Mouse (Mus musculus) kidney, embryonic 16.5 days (tissue): Measurements from ENCODE around the gene Etv6. TPM values are rescaled to one million over a fixed set of nuclear protein-coding genes. Genes with fewer than 3 reads are reported as not detected.

Experiments
- ATAC-seq: fragments of 200-750 bp; cut with Nextera tagmentation; 2 replicates; pipeline ENCODE4 v1.8.0; 2017; ENCODE audit warnings: moderate TSS enrichment; ENCODE audit not compliant: low FRiP score, low TSS enrichment
- H3K27ac ChIP-seq: fragments of 300-500 bp; sonication (generic); 2 replicates; pipeline ENCODE4 v1.5.1; 2014; ENCODE audit warnings: low read length
- H3K27me3 ChIP-seq: fragments of 300-500 bp; sonication (generic); 2 replicates; pipeline ENCODE4 v1.6.1; 2014; ENCODE audit warnings: low read length, control low read depth, mixed read lengths; ENCODE audit not compliant: insufficient read depth
- H3K36me3 ChIP-seq: fragments of 300-500 bp; sonication (generic); 2 replicates; pipeline ENCODE4 v1.6.1; 2014; ENCODE audit warnings: low read length, control low read depth, mixed read lengths; ENCODE audit not compliant: insufficient read depth
- H3K4me1 ChIP-seq: fragments of 300-500 bp; sonication (generic); 2 replicates; pipeline ENCODE4 v1.6.1; 2014; ENCODE audit warnings: low read length, control low read depth, mixed read lengths; ENCODE audit not compliant: insufficient read depth
- H3K4me2 ChIP-seq: fragments of 300-500 bp; sonication (generic); replicated peaks from 2 replicates; pipeline ENCODE4 v1.6.1; 2014; ENCODE audit warnings: low read depth, low read length
- H3K4me3 ChIP-seq: fragments of 300-500 bp; sonication (generic); 2 replicates; pipeline ENCODE4 v1.5.1; 2014; ENCODE audit warnings: mild to moderate bottlenecking, low read length
- H3K9ac ChIP-seq: fragments of 300-500 bp; sonication (generic); replicated peaks from 2 replicates; pipeline ENCODE4 v1.6.1; 2014; ENCODE audit warnings: low read length
- H3K9me3 ChIP-seq: fragments of 300-500 bp; sonication (generic); 2 replicates; pipeline ENCODE4 v1.6.1; 2016; ENCODE audit warnings: low read length, control low read depth
- whole genome bisulfite sequencing: fragments of 180-500 bp; shearing (Covaris S2); extraction: QIAGEN DNeasy Blood & Tissue Kit; methylation state at CpG from one replicate; pipeline ENCODE4 v1.1.7; 2014; 5-methylcytosine and 5-hydroxymethylcytosine counted together
- polyA plus RNA-seq: library from polyadenylated mRNA; unstranded; fragments of >200 nt; fragmentation: Nextera tagmentation; extraction: Ambion mirVana; gene quantifications from 2 replicates; pipeline ENCODE4 v1.2.1, GENCODE M21; 2015

The Etv6 gene
- polyA plus RNA-seq, 1 experiment from 2014 or later, result 12.6 TPM

DNA sequence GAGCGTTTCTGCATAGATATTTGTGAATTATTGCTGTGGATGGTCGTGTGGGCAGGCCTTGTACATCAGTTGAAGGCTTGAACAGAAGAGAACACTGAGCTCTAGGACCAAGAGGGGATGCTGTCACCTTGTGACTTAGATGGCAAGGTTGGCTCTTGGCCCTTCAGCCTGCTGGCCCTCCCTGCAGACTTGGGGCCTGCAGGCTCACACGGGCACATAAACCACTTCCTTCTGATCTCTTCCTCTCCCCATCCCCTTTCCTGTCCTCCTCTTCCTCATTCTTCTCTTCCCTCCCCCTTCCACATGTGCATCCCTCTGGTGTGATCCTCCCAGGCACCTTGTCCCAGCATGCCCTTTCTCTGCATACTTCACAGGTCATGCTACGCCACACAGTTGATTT is 60.1 kb downstream of the Etv6 start:
- no peak for ATAC-seq
- Histone ChIP-seq H3K27me3 (no peaks in the 10 kb centered on the region), H3K27ac (no peak overlapping the region), H3K4me3 (no peak overlapping the region), H3K9ac (no peak overlapping the region), H3K36me3 (peaks cover 6% of the 10 kb centered on the region; the same call in 1 of the 2 replicates), H3K4me1 (peaks cover 7% of the 10 kb centered on the region; the same call in 1 of the 2 replicates), H3K9me3 (no peaks in the 10 kb centered on the region), H3K4me2 (no peak overlapping the region)
- WGBS, result 70% methylated on average over 4 of the region's 4 CpGs

- ATAC-seq, result no peak
- WGBS, result 88% methylated on average over 11 of the region's 11 CpGs
These were observed 64.7 kb downstream of the Etv6 start for GRCm38 (mm10) chr6:134099976-134100743.

DNA sequence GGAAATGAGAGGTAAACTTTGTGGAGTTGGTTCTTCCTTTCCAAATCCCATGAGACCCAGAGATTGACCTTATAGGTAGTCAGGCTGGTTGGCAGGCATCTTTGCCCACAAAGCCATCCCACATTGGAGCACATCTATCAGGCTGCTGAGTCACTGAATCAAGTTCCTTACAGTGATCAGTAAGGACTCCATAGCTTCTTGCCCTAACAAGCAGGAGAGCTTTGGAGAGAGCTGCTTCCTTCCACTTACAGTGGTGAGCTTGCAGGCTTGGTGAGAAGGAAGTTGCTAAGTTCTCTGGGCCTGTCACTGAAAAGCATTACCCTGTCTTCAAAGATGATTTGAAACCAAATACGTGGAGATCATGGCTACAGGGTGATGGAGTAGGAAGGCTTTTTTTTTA is 66.9 kb downstream of the Etv6 start:
- WGBS, result 82% methylated on average over 1 of the region's 1 CpGs
- Histone ChIP-seq H3K9ac (no peak overlapping the region), H3K27ac (no peak overlapping the region), H3K27me3 (no peaks in the 10 kb centered on the region), H3K9me3 (no peaks in the 10 kb centered on the region), H3K4me2 (no peak overlapping the region), H3K4me1 (peaks cover 21% of the 10 kb centered on the region), H3K4me3 (no peak overlapping the region), H3K36me3 (no peaks in the 10 kb centered on the region)
- ATAC-seq, result no peak

More at GRCm38 (mm10) chr6:134099976-134100743, 64.7 kb downstream of the Etv6 start:
- no peaks in the 10 kb centered on the region for H3K36me3 ChIP-seq
- H3K27me3 ChIP-seq, result no peaks in the 10 kb centered on the region
- H3K9ac ChIP-seq, result no peak overlapping the region
- peaks cover 3% of the 10 kb centered on the region for H3K4me1 ChIP-seq
- H3K4me2 ChIP-seq, result no peak overlapping the region
- no peak overlapping the region for H3K27ac ChIP-seq
- H3K9me3 ChIP-seq, result no peaks in the 10 kb centered on the region
- no peak overlapping the region for H3K4me3 ChIP-seq

DNA sequence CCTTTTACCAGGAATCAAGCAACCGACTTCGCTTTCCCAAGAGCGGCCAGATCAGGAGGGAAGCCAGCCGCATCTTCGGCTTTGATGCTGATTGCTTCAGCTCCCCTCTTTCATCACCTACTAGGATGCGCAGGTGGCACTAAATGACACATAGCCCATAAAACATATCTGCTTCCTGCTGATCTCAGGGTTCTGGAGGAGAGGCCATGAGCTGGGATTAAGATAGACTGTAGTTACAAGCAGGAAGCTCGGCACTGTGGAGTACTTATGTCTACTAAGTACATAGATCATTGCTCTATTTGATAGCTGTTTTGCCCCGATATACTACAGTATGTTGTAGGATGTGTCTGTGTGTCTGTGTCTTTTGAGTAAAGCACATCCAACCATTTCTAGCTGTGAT is 68.0 kb downstream of the Etv6 start:
- Histone ChIP-seq H3K27ac (no peak overlapping the region), H3K36me3 (no peaks in the 10 kb centered on the region; the same call in 1 of the 2 replicates), H3K4me3 (no peak overlapping the region), H3K4me1 (peaks cover 21% of the 10 kb centered on the region), H3K4me2 (no peak overlapping the region), H3K9me3 (no peaks in the 10 kb centered on the region), H3K27me3 (no peaks in the 10 kb centered on the region), H3K9ac (no peak overlapping the region)
- 83% methylated on average over 8 of the region's 8 CpGs for WGBS
- no peak for ATAC-seq

DNA sequence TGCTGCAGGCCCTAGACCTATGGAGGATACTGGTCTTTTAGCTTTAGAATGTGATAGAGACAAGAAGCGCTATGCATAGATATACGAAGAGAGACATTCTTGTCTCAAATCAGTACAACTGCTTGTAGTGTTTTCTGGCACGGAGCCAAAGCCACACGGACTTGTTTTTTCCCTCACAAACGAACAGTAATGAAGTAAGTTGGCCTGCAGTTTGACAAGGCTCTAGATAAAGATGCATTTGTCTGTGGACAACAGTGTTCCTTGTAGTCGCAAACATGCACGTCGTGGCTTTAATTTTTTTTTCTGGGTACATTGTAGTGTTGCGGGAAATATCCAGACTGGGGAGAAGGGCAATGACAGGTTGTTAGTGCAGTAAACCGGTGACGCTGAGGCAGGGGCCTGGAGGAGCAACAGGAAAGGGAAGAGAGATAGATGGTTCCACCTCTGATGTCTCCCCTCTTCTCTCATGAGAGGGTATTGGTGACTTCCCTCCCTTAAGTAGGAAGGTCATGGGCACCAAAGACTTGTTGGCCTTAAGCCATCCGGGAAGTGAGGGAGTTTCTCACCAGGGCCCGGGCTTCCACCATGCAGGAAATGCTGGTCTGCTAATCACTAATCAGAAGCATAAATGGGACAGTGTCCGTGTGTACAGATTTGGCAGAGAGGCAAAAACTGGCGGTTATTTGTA is 70.2 kb downstream of the Etv6 start:
- Histone ChIP-seq H3K9me3 (peaks cover 7% of the 10 kb centered on the region; the same call in 1 of the 2 replicates), H3K4me3 (no peak overlapping the region), H3K27ac (no peak overlapping the region), H3K4me2 (no peak overlapping the region), H3K27me3 (no peaks in the 10 kb centered on the region), H3K9ac (no peak overlapping the region), H3K36me3 (peaks cover 11% of the 10 kb centered on the region; the same call in 1 of the 2 replicates), H3K4me1 (peaks cover 21% of the 10 kb centered on the region)
- peak; percentile 39; the same call in 1 of the 2 replicates for ATAC-seq
- 52% methylated on average over 15 of the region's 15 CpGs for WGBS

- H3K36me3 ChIP-seq, result peaks cover 11% of the 10 kb centered on the region; the same call in 1 of the 2 replicates
- no peak overlapping the region for H3K4me2 ChIP-seq
- peaks cover 7% of the 10 kb centered on the region; the same call in 1 of the 2 replicates for H3K9me3 ChIP-seq
- no peak for ATAC-seq
- no peak overlapping the region for H3K4me3 ChIP-seq
- H3K4me1 ChIP-seq, result peaks cover 21% of the 10 kb centered on the region
- no peaks in the 10 kb centered on the region for H3K27me3 ChIP-seq
- H3K9ac ChIP-seq, result no peak overlapping the region
- 79% methylated on average over 7 of the region's 7 CpGs for WGBS
- no peak overlapping the region for H3K27ac ChIP-seq
These were observed 72.2 kb downstream of the Etv6 start for GRCm38 (mm10) chr6:134107696-134108095.

GRCm38 (mm10) chr6:134109675-134110074 is 74.2 kb downstream of the Etv6 start:
- no peak overlapping the region for H3K4me3 ChIP-seq
- H3K4me1 ChIP-seq, result peaks cover 21% of the 10 kb centered on the region
- 97% methylated on average over 1 of the region's 1 CpGs for WGBS
- peaks cover 11% of the 10 kb centered on the region; the same call in 1 of the 2 replicates for H3K36me3 ChIP-seq
- no peak overlapping the region for H3K9ac ChIP-seq
- H3K9me3 ChIP-seq, result peaks cover 7% of the 10 kb centered on the region; the same call in 1 of the 2 replicates
- no peak for ATAC-seq
- no peaks in the 10 kb centered on the region for H3K27me3 ChIP-seq
- H3K4me2 ChIP-seq, result no peak overlapping the region
- no peak overlapping the region for H3K27ac ChIP-seq

DNA sequence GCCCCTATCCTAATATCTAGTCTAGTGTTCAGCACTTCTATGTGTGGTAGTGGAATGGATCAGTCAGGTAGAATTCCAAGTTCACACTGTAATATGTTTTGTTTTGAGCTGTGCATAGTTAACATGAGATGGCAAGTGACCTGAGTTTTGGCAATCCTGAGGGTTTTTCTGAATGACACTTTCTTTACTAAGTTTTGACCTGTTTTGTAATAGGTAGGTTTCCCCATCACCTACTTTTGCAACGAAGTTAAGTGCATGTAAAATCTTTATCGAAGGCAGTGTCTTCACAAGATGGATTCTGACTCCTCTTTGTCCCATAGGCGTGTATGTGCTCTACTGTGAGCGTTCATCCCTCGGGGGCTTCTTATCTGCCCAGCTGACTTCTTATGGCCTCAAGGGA is 74.7 kb downstream of the Etv6 start:
- H3K4me1 ChIP-seq, result peaks cover 17% of the 10 kb centered on the region
- no peaks in the 10 kb centered on the region for H3K27me3 ChIP-seq
- 94% methylated on average over 5 of the region's 5 CpGs for WGBS
- H3K9me3 ChIP-seq, result peaks cover 7% of the 10 kb centered on the region; the same call in 1 of the 2 replicates
- no peak overlapping the region for H3K27ac ChIP-seq
- ATAC-seq, result no peak
- peaks cover 11% of the 10 kb centered on the region; the same call in 1 of the 2 replicates for H3K36me3 ChIP-seq
- H3K4me3 ChIP-seq, result no peak overlapping the region
- no peak overlapping the region for H3K4me2 ChIP-seq
- no peak overlapping the region for H3K9ac ChIP-seq

- WGBS, result 53% methylated on average over 8 of the region's 8 CpGs
- ATAC-seq, result no peak
- Histone ChIP-seq H3K4me1 (peaks cover 5% of the 10 kb centered on the region; the same call in 1 of the 2 replicates), H3K27me3 (no peaks in the 10 kb centered on the region), H3K4me3 (no peak overlapping the region), H3K36me3 (peaks cover 11% of the 10 kb centered on the region; the same call in 1 of the 2 replicates), H3K9me3 (peaks cover 7% of the 10 kb centered on the region; the same call in 1 of the 2 replicates), H3K9ac (no peak overlapping the region), H3K4me2 (no peak overlapping the region), H3K27ac (no peak overlapping the region)
These were observed 76.1 kb downstream of the Etv6 start for GRCm38 (mm10) chr6:134111599-134111998.
